In the genomic region with DNA sequence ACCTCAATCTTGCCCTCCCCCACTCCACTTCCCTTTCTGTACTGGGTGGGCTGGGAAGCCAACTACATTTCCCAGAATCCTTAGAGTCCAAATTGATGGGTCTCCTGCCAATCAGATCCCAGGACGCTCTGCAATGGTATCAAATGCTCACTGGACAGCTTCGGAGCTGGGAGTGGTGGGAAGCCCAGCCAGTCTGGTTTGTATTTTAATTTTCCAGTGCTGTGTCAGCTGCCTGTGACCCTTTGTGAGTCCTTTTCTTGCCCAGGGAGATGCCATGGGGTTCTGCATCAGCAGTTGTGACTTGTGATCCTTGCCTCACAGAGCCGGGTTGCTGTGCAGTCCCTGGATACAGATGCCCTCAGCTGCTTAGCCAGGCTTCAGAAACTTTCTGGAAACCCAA, we compare ENCODE assay signal across 12 mouse cellular contexts.
DNase-seq lines count a peak whose midpoint lies in the region; ATAC-seq lines count a peak whose summit lies in the region.
"Had no signal": no experiment of that assay in that cellular context is flagged by ENCODE, and none has a peak within 500 bp of the region (broad histone marks: within the 10 kb centered on the region; RNA-seq: fewer than 3 reads in every experiment).

No protein-coding gene starts in this region.

- no peaks in the 10 kb centered on the region for H3K9me3 ChIP-seq in midbrain, embryonic 10.5 days (replicated peaks)
- H3K9me3 ChIP-seq in midbrain, embryonic 11.5 days (ENCODE audit: control insufficient read depth, low read length), result no peaks in the 10 kb centered on the region
- H3K9me3 ChIP-seq in embryonic facial prominence, embryonic 11.5 days (replicated peaks; ENCODE audit: control insufficient read depth, low read length), result no peaks in the 10 kb centered on the region
- no peaks in the 10 kb centered on the region for H3K9me3 ChIP-seq in forebrain, embryonic 16.5 days (ENCODE audit: control insufficient read depth, low read length)
- no peaks in the 10 kb centered on the region for H3K9me3 ChIP-seq in liver, embryonic 12.5 days (replicated peaks)
- H3K9me3 ChIP-seq: limb, embryonic 15.5 days had no signal

- no peak overlapping the region for H3K4me2 ChIP-seq in midbrain, embryonic 11.5 days
- no peak overlapping the region for H3K4me2 ChIP-seq in embryonic facial prominence, embryonic 11.5 days (ENCODE audit: low read depth, low read length)
- H3K4me2 ChIP-seq in forebrain, embryonic 16.5 days (ENCODE audit: low read length), result no peak overlapping the region
- no peak overlapping the region for H3K4me2 ChIP-seq in liver, embryonic 12.5 days
- H3K4me2 ChIP-seq: limb, embryonic 15.5 days had no signal

- no peak overlapping the region for H3K4me3 ChIP-seq in midbrain, embryonic 10.5 days
- H3K4me3 ChIP-seq in midbrain, embryonic 11.5 days (ENCODE audit: low read depth, low read length), result no peak overlapping the region
- H3K4me3 ChIP-seq in embryonic facial prominence, embryonic 11.5 days (ENCODE audit: low read depth, low read length), result no peak overlapping the region
- H3K4me3 ChIP-seq in forebrain, embryonic 16.5 days (replicated peaks; ENCODE audit: low read length), result no peak overlapping the region
- H3K4me3 ChIP-seq in liver, embryonic 12.5 days, result no peak overlapping the region
- H3K4me3 ChIP-seq: erythroblast, embryonic 14.5 days; limb, embryonic 15.5 days had no signal

- no peaks in the 10 kb centered on the region for H3K27me3 ChIP-seq in midbrain, embryonic 10.5 days (ENCODE audit: low read depth, poor library complexity, severe bottlenecking)
- H3K27me3 ChIP-seq in midbrain, embryonic 11.5 days (ENCODE audit: control insufficient read depth, insufficient read depth, low read length), result no peaks in the 10 kb centered on the region
- H3K27me3 ChIP-seq in embryonic facial prominence, embryonic 11.5 days (ENCODE audit: control insufficient read depth, insufficient read depth, low read length), result no peaks in the 10 kb centered on the region
- H3K27me3 ChIP-seq in forebrain, embryonic 16.5 days (replicated peaks; ENCODE audit: control insufficient read depth, insufficient read depth, low read length), result no peaks in the 10 kb centered on the region
- 0 out of 2 replicates have a peak, but pooled peaks cover 4% of the 10 kb centered on the region for H3K27me3 ChIP-seq in liver, embryonic 12.5 days (replicated peaks)
- H3K27me3 ChIP-seq: limb, embryonic 15.5 days had no signal

- no peak for DNase-seq in midbrain, embryonic 10.5 days (ENCODE audit: low spot score)
- DNase-seq in midbrain, embryonic 11.5 days (ENCODE audit: low spot score, missing footprints), result no peak
- DNase-seq in embryonic facial prominence, embryonic 11.5 days (ENCODE audit: low spot score), result peak; percentile 54
- peak; percentile 61 to 80 for DNase-seq in kidney, postnatal 4 days
- DNase-seq in adrenal gland, postnatal 25 days, result no peak
- DNase-seq: cerebellum, adult 9-11 months; lung, postnatal 10 days had no signal

- WGBS in midbrain, embryonic 10.5 days, result 63% methylated on average over 3 of the region's 3 CpGs
- WGBS in midbrain, embryonic 11.5 days, result 69% methylated on average over 3 of the region's 3 CpGs
- WGBS in embryonic facial prominence, embryonic 11.5 days, result 52% methylated on average over 3 of the region's 3 CpGs
- 66% methylated on average over 3 of the region's 3 CpGs for WGBS in forebrain, embryonic 16.5 days
- 72% methylated on average over 3 of the region's 3 CpGs for WGBS in liver, embryonic 12.5 days (ENCODE audit: insufficient replicate concordance)

- peaks cover 31% of the 10 kb centered on the region for H3K4me1 ChIP-seq in midbrain, embryonic 10.5 days
- peaks cover 8% of the 10 kb centered on the region for H3K4me1 ChIP-seq in midbrain, embryonic 11.5 days (ENCODE audit: control insufficient read depth, insufficient read depth, low read length)
- H3K4me1 ChIP-seq in embryonic facial prominence, embryonic 11.5 days (ENCODE audit: control insufficient read depth, insufficient read depth, low read length), result no peaks in the 10 kb centered on the region; the same call in 1 of the 2 replicates
- H3K4me1 ChIP-seq in forebrain, embryonic 16.5 days (replicated peaks; ENCODE audit: control insufficient read depth, insufficient read depth, low read length), result peaks cover 3% of the 10 kb centered on the region; the same call in 1 of the 2 replicates
- no peaks in the 10 kb centered on the region for H3K4me1 ChIP-seq in liver, embryonic 12.5 days

- no peak for ATAC-seq in midbrain, embryonic 11.5 days (ENCODE audit: low FRiP score)
- no peak; the same call in 1 of the 2 replicates for ATAC-seq in embryonic facial prominence, embryonic 11.5 days (replicated peaks; ENCODE audit: insufficient number of reproducible peaks, low FRiP score, low TSS enrichment, low read depth)
- 0 out of 2 replicates have a peak, but pooled peaks have one; percentile 31 for ATAC-seq in forebrain, embryonic 16.5 days
- ATAC-seq in liver, embryonic 12.5 days, result no peak
- ATAC-seq: intestine, postnatal 0 days had no signal

- no peaks in the 10 kb centered on the region for H3K36me3 ChIP-seq in midbrain, embryonic 10.5 days
- no peaks in the 10 kb centered on the region for H3K36me3 ChIP-seq in midbrain, embryonic 11.5 days (ENCODE audit: control insufficient read depth, insufficient read depth, low read length)
- no peaks in the 10 kb centered on the region for H3K36me3 ChIP-seq in embryonic facial prominence, embryonic 11.5 days (replicated peaks; ENCODE audit: control insufficient read depth, insufficient read depth, low read depth, low read length)
- no peaks in the 10 kb centered on the region for H3K36me3 ChIP-seq in forebrain, embryonic 16.5 days (ENCODE audit: control insufficient read depth, insufficient read depth)
- H3K36me3 ChIP-seq in liver, embryonic 12.5 days, result no peaks in the 10 kb centered on the region
- H3K36me3 ChIP-seq: limb, embryonic 15.5 days had no signal

- H3K9ac ChIP-seq in midbrain, embryonic 11.5 days (ENCODE audit: low read length), result no peak overlapping the region
- no peak overlapping the region for H3K9ac ChIP-seq in embryonic facial prominence, embryonic 11.5 days (replicated peaks; ENCODE audit: low read length)
- no peak overlapping the region for H3K9ac ChIP-seq in forebrain, embryonic 16.5 days (replicated peaks; ENCODE audit: low read depth, low read length)
- no peak overlapping the region for H3K9ac ChIP-seq in liver, embryonic 12.5 days
- H3K9ac ChIP-seq: limb, embryonic 15.5 days had no signal

- 0 out of 2 replicates have a peak overlapping the region, but pooled peaks have one; percentile 18 for H3K27ac ChIP-seq in midbrain, embryonic 10.5 days (replicated peaks)
- no peak overlapping the region for H3K27ac ChIP-seq in midbrain, embryonic 11.5 days (ENCODE audit: low read depth, low read length)
- no peak overlapping the region for H3K27ac ChIP-seq in embryonic facial prominence, embryonic 11.5 days (replicated peaks; ENCODE audit: low read depth, low read length)
- no peak overlapping the region for H3K27ac ChIP-seq in forebrain, embryonic 16.5 days (ENCODE audit: low read length)
- no peak overlapping the region for H3K27ac ChIP-seq in liver, embryonic 12.5 days
- H3K27ac ChIP-seq: limb, embryonic 15.5 days had no signal

Comparison
In these comparisons a context has a peak if more than half of its experiments do, and no peak if none do; other contexts are left out.
1. DNase-seq: peak in embryonic facial prominence, embryonic 11.5 days (single experiment) and kidney, postnatal 4 days (2 of 2); none in midbrain, embryonic 10.5 days (single experiment), midbrain, embryonic 11.5 days (single experiment) and adrenal gland, postnatal 25 days (single experiment).